Mouse (Mus musculus) layer of hippocampus, adult 2 months (tissue): ENCODE measurements around the gene Ptprd. TPM values are rescaled to one million over a fixed set of nuclear protein-coding genes. Genes with fewer than 3 reads are reported as not detected.
A peak's percentile ranks its signal among the peaks of the same experiment; 100 is the strongest.
"Not testable (repeated sequence)": the region's sequence is repeated elsewhere in the genome, so short reads cannot be mapped to it uniquely, and the experiment has no call there.

Experiments used
- DNase-seq, 2 experiments: peaks; one replicate each; pipeline ENCODE4 v3.0.0; 2022; ENCODE audit warnings: low spot score in 2 of 2
- H3K27ac ChIP-seq: fragments of 200-600 bp; 2 replicates; pipeline ENCODE4 v1.8.1; 2022
- H3K4me3 ChIP-seq: fragments of 200-600 bp; 2 replicates; pipeline ENCODE4 v1.8.1; 2022; ENCODE audit warnings: mild to moderate bottlenecking
- CTCF ChIP-seq: fragments of 200-600 bp; conservative IDR thresholded peaks from 2 replicates; pipeline ENCODE4 v1.8.1; 2022; ENCODE audit warnings: antibody characterized with exemption, mild to moderate bottlenecking, moderate library complexity
- total RNA-seq, 2 experiments: library from RNA; stranded (reverse); gene quantifications; 2 replicates each; pipeline ENCODE4 v1.2.3; 2021

Gene Ptprd
- total RNA-seq, 2 experiments from 2014 or later: 153 to 172 TPM

DNA sequence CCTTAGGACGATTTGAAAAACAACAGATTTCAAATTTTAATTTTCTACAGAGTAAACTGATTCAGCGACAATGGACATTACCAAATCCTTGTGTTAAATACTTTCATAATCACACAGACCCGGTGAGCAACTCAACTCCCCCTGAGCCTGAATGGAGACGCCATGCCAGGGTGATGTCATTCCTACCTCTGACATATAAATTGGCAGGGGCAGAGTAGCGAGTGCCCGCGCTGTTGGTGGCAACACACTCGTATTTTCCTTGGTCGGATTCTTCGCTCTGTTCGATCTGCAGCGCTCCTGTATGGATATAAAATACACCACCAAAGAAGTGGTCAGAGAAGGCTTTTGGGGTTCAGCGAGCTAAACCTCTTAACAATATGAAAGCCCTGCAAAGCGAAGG lies 2075.1 kb downstream of the Ptprd start:
- no peak overlapping the region for H3K4me3 ChIP-seq
- DNase-seq: no peak
- H3K27ac ChIP-seq: no peak overlapping the region
- no peak for TF ChIP-seq CTCF

DNA sequence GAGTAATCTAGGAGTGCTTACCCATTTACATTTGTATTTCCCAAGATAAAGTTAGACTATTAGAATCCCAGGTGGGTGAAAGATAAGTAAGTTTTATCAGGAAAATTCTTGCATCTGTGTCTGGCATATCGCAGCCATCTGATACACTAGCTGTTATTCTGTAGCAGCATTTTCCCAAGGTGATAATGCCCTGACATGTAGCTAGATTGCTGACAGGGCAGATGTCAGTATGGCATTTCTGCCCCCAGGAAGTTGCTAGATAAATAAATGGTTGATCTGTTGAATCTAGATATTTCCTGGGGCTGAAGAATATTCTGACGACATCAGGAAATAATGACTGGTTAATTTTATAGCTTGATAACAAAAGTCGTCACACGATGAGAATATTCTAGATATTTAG lies 2119.9 kb downstream of the Ptprd start:
- no peak for DNase-seq

DNA sequence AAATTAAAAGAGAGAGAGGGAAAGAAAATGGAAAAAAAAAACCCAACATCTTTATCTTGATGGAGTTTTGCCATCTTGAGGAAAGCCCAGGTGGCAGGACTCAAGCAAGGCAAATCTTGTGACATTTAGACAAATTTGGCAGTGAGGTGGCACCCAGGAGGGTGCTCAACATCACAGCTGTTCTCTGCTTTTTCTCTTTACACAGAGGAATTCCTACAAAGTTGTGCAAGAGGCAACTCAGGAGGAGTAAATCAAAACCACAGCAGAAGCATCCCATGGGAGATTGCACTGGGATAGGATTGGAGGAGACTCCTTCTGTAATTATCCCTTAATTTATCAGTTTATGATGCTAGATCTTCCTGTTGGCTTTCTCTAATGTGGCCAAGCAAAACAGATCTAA lies 2121.9 kb downstream of the Ptprd start:
- no peak overlapping the region for H3K27ac ChIP-seq
- DNase-seq: no peak
- no peak overlapping the region for H3K4me3 ChIP-seq
- no peak for TF ChIP-seq CTCF

More for the DNA sequence above, 2119.9 kb downstream of the Ptprd start:
- TF ChIP-seq CTCF: no peak
- Histone ChIP-seq H3K4me3 (no peak overlapping the region), H3K27ac (no peak overlapping the region)

DNA sequence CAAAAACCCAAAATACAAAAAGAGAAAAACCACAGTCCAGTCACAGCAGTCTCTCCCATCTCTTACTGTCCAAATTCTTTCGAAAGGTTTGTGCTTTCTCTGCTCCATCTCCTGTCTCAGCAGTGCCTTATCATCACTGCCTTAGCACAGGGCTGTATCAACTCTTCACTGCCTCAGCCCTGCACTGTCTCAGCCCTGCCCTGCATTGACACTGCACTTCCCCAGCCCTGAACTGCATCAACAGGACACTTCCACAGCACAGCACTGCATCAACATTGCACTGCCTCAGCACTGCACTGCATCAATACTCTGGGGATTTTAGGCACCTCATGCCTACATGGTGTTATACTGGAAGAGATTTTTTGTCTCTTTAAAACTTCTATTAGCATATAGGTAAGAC lies 2135.7 kb downstream of the Ptprd start:
- Histone ChIP-seq H3K27ac (no peak overlapping the region), H3K4me3 (no peak overlapping the region)
- TF ChIP-seq CTCF: no peak
- DNase-seq: no peak

DNA sequence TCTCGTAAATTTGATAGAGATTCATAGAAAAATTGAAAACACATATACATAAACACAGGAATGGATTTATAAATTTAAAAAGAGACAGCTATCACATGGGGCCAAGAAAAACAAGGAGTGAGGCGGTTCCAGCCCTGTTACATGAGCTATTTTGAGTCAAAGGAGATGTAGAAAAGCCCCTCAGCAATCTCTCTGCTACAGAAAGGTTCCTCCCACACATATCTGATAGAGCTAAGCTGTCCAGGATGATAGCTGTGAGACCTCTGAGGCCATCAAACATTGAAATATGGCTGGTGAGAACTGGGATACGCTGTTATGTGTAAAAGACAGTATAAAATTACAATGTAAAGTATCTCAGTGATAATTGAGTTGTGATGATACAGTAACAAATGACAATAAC lies 2138.5 kb downstream of the Ptprd start:
- Histone ChIP-seq H3K4me3 (no peak overlapping the region), H3K27ac (no peak overlapping the region)
- no peak for DNase-seq
- TF ChIP-seq CTCF: no peak

DNA sequence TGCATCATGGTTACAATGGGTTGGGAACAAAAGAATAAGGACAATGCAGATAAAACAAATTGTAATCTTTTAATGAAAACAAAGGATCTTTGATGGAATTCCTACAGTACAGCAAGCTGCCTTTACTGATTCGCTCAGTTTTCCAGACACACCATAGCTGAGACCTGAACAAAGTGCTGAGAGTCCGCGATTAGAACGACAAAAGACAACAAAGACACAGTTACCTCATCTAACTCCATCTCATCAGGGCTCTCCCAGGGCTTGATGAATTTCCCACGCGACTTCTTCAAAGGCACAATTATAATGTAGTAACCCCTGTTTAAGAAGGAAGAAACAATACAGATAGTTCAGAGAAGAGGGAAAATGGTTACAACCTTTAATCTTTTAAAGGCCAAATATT lies 2140.0 kb downstream of the Ptprd start:
- Histone ChIP-seq H3K4me3 (no peak overlapping the region), H3K27ac (no peak overlapping the region)
- DNase-seq: no peak
- no peak for TF ChIP-seq CTCF

DNA sequence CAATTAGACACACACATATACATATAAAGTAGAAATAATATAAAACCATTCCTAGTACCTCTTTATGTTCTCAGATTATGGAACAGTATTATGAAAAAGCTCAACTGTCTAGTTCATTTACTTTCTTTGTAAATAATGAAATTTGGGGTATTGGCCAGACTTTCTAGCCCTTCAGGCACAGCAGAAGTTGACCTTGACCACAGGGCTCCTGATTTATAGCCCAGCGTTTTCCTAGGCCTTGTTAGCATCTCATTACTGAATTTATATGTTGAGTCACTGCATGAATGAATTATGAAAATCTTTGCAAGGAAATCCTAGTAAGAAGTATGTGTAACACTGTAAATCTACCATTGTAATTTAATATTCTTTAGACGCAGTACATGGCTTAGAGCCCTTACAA lies 2154.9 kb downstream of the Ptprd start:
- TF ChIP-seq CTCF: no peak
- Histone ChIP-seq H3K27ac (no peak overlapping the region), H3K4me3 (no peak overlapping the region)
- no peak for DNase-seq

DNA sequence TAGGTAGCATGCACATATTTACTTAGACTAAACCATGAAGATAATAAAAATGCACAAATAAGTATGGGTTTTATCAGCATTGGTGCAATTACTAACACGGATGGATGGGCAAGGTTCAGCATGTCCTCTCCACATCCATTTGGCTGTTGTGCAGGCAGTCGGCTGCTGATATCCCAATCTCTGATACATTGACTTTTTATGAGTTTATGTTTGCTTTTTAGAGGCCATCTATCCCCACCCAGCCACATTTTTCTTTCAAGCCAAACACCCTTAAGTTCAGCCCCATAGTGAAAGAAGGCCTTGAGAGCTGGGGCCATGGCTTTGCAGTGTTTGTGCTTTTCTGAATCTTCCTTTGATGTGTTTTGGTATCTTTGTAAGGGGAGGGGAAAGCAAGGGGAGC lies 2166.1 kb downstream of the Ptprd start:
- no peak overlapping the region for H3K4me3 ChIP-seq
- DNase-seq: no peak
- no peak overlapping the region for H3K27ac ChIP-seq
- TF ChIP-seq CTCF: no peak

DNA sequence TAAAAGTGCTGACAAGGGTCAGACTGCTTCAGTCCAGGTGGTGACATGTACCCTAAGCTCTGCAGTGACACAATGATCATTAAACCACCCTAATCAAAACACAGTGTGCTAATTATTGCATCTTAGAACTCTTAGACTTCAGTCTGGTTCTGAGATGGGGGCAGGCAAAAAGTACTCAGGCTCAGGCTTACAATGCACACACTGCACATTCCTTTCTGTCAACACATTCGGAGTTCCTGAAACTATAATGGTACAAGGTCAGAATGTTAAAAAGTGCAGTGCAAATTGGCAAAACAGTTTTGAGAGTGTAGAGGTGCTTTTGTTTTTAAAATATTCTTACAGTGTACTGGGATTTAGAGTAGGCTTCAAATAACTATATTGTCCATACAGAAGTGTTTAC lies 2167.0 kb downstream of the Ptprd start:
- Histone ChIP-seq H3K27ac (no peak overlapping the region), H3K4me3 (no peak overlapping the region)
- no peak for TF ChIP-seq CTCF
- no peak for DNase-seq

DNA sequence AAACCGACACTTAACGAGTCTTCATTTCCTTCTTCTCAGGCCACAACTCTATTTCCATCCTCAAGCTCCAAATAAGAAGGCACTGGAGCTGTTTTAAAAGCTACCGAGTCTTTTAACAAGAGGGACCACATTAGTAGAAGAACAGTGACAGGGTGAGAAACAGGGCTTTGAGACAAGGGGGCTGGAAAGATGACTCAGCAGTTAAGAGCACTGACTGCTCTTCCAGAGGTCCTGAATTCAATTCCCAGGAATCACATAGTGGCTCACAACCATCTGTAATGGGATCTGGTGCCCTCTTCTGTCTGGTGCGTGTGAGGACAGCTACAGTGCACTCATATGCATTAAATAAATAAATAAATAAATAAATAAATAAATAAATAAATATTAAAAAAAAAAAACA lies 2174.6 kb downstream of the Ptprd start:
- not testable (repeated sequence) for H3K27ac ChIP-seq, DNase-seq, H3K4me3 ChIP-seq
- peak; percentile 29; the same call in 1 of the 2 replicates for TF ChIP-seq CTCF

DNA sequence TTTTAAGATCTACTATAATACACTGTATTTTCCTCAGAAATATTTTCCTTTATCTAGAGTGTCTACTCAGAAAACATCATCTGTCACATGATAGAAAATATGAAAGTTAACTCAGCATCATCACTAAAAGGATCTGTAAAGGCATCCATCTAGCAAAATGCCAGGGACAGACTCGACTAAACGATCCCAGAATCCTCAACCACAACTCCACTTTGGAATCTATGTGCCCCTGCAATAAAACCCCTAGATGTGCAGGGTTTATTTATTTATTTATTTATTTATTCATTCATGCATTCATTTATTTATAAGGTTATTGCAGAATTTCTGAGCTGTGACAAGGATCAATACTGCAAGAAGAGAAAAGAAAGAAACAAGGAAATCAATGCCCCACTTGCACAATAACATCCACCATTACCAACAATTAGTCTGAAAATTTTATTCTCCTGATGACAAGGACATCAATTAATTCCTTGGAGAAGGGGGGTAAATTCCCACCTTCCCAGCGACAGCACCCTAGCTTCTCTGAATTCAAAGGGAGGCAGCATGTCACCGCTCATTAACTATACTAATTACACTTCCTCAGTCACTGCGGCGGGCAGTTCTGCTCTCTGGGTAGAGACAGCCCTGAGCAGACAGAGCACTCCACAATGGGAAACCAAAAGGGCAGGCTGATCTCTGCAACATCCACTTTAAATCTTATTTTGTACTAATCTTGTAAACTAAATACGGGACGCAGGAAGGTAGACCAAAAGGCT lies 2186.0 kb downstream of the Ptprd start:
- no peak for DNase-seq
- TF ChIP-seq CTCF: no peak
- no peak overlapping the region for H3K4me3 ChIP-seq
- no peak overlapping the region for H3K27ac ChIP-seq

DNA sequence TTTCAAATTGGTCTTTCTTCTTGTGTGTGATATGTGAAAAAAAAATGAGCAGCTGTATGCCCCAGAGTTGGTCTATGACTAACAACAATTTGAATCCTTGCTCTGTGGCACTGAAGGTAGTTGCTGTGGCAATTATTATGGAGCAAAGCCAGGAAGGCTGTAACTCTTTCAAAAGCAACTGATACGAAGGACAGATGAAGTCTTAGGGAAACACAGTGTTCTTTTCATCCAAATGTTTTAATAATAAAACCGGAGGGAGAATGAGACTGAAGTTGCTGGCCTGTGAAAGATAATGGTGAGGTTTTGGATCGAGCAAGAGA lies 2187.3 kb downstream of the Ptprd start:
- DNase-seq: no peak
- Histone ChIP-seq H3K27ac (no peak overlapping the region), H3K4me3 (no peak overlapping the region)
- TF ChIP-seq CTCF: no peak

DNA sequence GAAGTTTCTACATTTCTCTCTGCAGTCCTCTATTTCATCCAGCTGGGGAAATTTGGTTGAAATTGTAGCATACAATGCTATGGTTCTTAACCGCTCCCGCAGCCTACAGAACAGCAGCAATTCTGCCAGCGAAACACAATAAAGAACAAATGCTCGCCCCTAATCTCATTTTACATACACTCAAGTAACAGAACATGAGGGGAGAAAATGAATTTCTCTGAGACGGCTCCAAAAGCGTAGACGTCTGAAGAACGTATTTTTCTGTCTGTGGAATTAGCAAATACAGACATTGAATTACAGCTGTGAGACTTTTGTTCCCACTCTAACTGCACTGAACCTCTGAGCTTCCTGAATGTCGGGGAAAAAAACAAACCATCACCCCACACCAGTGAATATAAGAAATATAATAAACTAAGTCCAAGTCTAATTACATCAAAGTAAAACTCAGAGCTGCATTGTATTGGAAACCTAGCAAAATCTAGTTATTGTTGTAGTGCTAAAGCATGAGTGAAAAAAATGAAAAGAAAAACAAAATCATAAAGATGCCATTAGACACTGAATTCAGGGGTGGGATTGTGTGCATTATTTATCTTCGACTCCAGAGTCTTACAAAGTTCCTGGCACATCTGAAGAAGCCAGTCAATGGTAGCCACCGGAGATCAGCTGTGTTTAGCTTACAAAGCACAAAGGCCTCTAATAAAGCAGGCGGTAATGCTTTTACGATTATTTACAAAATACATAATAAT lies 2187.8 kb downstream of the Ptprd start:
- no peak for TF ChIP-seq CTCF
- DNase-seq: no peak

DNA sequence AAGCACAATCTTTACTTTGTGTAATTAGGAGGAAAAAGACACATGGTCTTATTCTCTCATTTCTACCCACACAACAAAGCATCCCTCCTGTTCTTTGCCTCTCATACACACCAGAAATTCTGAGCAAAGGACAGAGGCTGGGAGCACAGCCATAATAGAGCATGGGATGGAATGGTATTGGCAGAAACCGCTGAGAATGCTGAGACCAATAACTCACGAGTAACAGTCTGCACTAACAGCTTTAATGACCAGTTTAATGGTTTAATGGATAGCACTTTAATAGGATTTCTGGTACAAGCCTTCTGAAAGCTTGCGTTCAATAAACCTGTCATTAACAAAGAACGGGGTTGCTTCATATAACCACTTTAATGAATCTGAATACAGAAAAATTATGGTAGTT lies 2190.1 kb downstream of the Ptprd start:
- peak overlapping the region; percentile 4; the same call in 1 of the 2 replicates for H3K27ac ChIP-seq
- H3K4me3 ChIP-seq: no peak overlapping the region
- DNase-seq: peak in 1 of 2 experiments; percentile 24
- no peak for TF ChIP-seq CTCF

More for the DNA sequence above, 2187.8 kb downstream of the Ptprd start:
- Histone ChIP-seq H3K4me3 (no peak overlapping the region), H3K27ac (no peak overlapping the region)
